Mouse (Mus musculus) E14TG2a.4 (cell line): ENCODE results near the gene Nfe2l2.

ENCODE experiments used
- H3K27me3 ChIP-seq: 2 replicates; pipeline ENCODE4 v1.6.1; 2014; ENCODE audit warnings: low read length, control low read depth; ENCODE audit not compliant: insufficient read depth
- H3K36me3 ChIP-seq: 2 replicates; pipeline ENCODE4 v1.6.1; 2014; ENCODE audit warnings: low read length, control low read depth; ENCODE audit not compliant: insufficient read depth
- H3K4me1 ChIP-seq: replicated peaks from 2 replicates; pipeline ENCODE4 v1.6.1; 2014; ENCODE audit warnings: low read depth, low read length, control low read depth
- H3K4me3 ChIP-seq: replicated peaks from 2 replicates; pipeline ENCODE4 v1.5.1; 2014; ENCODE audit warnings: mild to moderate bottlenecking, low read length
- H3K9me3 ChIP-seq: 2 replicates; pipeline ENCODE4 v1.6.1; 2014; ENCODE audit warnings: low read length, control low read depth
- CTCF ChIP-seq: conservative IDR thresholded peaks from 2 replicates; pipeline ENCODE4 v1.5.1; 2014; ENCODE audit warnings: low read length
- NANOG ChIP-seq: IDR thresholded peaks from 2 replicates; pipeline ENCODE4 v1.6.1; 2014; ENCODE audit warnings: borderline replicate concordance, low read length, mixed read lengths
- POU5F1 ChIP-seq: IDR thresholded peaks from 2 replicates; pipeline ENCODE4 v1.6.1; 2014; ENCODE audit warnings: low read length, borderline replicate concordance

Gene Nfe2l2

DNA sequence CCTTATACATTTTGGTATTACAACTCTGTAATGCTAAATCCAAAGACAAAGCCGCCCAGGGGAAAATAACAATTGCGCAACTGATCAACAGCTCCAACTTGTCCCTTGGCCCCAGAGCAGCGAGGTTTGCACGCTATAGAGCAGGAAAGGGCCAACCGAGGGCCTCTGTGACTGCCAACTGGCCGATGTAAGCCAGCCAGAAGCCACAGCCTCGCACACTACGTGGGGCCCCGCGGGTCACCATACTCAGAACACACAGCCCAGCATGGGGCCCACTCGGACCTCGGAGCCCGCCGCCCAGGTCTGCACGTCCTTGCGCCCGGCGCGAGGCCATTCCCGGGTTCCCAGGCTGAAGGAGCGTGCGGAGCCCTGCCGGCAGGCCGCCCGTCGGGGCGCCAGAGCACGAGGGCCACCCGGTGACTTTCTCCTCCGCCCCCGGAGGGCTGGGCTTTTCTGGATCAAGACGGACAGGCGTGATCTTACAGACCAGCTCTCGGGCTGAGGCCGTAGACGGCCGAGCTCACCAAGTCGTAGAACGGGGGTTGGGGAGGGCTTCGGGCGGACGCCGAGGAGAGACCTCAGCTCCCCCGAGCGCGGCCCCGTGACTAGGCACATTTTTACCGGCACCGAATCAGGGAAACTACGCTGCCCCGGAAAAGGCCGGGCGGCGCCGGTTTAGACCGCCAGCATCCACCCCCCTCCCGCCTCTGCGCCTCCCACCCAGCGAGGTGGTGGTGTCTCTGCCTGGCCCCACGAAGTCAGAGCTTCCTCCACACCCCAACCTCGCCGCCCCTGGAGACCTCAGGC lies 863 bp downstream of the Nfe2l2 start:
- TF ChIP-seq NANOG (no peak), CTCF (no peak), POU5F1 (no peak)
- Histone ChIP-seq H3K9me3 (no peaks in the 10 kb centered on the region), H3K36me3 (peaks cover 38% of the 10 kb centered on the region), H3K27me3 (no peaks in the 10 kb centered on the region), H3K4me1 (peaks cover 81% of the 10 kb centered on the region), H3K4me3 (peak overlapping the region; percentile 97)

DNA sequence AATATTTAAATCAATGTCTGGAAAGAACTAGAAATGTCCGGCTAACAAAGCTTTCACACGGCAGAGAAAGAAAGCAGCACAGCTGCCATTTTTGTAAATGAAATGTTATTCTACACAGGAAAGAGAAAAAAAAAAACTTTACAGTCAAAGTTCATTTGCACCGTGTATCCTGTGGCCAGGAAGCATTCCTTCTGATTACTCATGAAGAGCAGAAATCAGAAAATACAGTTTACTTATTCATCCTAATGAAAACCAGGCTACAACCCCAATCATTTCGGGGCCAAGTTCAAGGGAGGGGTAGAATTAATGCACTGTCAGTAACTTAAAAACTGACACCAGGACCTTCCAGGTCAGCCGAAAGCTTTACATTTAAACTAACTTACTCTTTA lies 1.9 kb downstream of the Nfe2l2 start:
- peaks cover 81% of the 10 kb centered on the region for H3K4me1 ChIP-seq
- peaks cover 39% of the 10 kb centered on the region for H3K36me3 ChIP-seq
- TF ChIP-seq NANOG (no peak), POU5F1 (no peak), CTCF (no peak)
- no peaks in the 10 kb centered on the region for H3K27me3 ChIP-seq
- H3K9me3 ChIP-seq: no peaks in the 10 kb centered on the region
- H3K4me3 ChIP-seq: peak overlapping the region; percentile 97

DNA sequence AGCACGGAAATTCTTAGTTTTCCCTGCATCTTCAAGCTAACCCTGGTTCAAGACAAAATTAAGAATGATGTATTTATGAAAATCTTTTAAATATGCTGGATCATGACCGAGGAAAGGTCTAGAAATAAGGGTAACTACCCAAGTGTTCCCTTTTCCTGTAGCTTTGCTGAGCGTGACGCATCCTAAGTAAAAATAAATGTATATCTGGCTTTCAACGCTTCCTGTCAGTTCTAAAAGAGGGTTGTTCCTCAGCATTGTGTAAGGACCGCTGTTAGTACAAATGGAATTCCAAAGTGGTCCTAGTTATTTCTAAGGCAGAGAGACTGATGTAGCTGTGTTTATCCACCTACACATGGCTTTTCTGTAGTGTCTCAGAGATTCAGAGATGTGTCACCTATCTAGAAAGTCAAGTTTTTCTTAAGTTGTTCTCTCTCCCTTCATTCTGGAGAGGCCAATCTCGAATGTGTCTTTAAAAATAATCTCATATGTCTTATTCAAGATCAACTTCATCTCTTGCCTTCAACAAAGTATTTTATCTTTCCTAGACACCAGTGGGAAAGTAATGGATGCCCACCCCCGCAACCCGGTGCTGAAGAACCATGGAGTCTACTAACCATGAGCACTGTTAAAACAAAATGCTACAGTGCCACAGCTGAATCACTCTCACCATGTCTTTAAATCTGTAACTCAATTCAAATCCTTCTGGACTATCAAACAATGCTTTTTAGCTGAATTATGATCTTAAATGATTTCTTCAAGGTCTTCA lies 2.4 kb downstream of the Nfe2l2 start:
- Histone ChIP-seq H3K36me3 (peaks cover 43% of the 10 kb centered on the region), H3K4me1 (peaks cover 81% of the 10 kb centered on the region), H3K9me3 (no peaks in the 10 kb centered on the region), H3K27me3 (no peaks in the 10 kb centered on the region), H3K4me3 (peak overlapping the region; percentile 97; the same call in 1 of the 2 replicates)
- TF ChIP-seq CTCF (no peak), NANOG (no peak), POU5F1 (no peak)

DNA sequence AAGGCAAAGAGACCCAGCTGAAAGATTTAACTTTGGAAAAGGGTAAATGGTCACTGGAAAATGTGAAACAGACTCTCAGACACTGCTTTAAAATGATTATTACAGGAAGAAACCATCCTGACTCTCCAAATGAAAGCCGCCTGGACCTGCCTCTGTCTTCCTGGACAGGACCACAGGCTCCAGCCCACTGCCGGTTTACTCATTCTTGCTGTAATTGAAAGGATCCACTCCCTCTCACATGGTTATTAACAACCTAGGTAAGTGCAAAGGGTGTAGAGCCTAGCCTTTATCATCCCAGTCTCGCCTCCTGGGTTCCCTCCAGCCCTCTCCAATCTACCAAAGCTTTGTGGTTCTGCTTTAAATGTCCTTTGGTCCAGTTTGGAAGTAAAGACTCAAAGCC lies 3.2 kb downstream of the Nfe2l2 start:
- TF ChIP-seq NANOG (no peak), CTCF (no peak), POU5F1 (no peak)
- Histone ChIP-seq H3K36me3 (peaks cover 51% of the 10 kb centered on the region), H3K9me3 (no peaks in the 10 kb centered on the region), H3K27me3 (no peaks in the 10 kb centered on the region), H3K4me1 (peaks cover 81% of the 10 kb centered on the region), H3K4me3 (no peak overlapping the region)

DNA sequence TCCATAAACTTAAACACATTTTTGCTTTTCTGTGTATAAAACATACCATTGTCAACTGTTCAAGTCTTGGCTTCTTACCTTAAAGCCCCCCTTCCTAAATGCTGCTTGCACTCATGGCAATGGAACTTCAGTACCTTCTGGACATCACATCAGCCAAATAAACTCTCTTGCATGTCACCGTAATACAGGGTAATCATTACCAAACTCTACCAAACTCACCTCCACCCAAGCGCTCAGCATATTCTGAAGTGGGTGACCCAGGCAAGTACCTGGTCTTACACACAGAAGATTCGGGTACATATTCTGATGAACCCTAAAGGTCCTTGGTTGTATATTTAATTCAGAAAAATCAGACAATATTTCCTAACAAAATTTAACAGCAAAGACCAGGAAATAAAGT lies 3.9 kb downstream of the Nfe2l2 start:
- H3K9me3 ChIP-seq: no peaks in the 10 kb centered on the region
- H3K4me1 ChIP-seq: peaks cover 82% of the 10 kb centered on the region
- TF ChIP-seq POU5F1: no peak
- no peak for TF ChIP-seq NANOG
- no peak for TF ChIP-seq CTCF
- no peak overlapping the region for H3K4me3 ChIP-seq
- H3K36me3 ChIP-seq: peaks cover 58% of the 10 kb centered on the region
- H3K27me3 ChIP-seq: no peaks in the 10 kb centered on the region

DNA sequence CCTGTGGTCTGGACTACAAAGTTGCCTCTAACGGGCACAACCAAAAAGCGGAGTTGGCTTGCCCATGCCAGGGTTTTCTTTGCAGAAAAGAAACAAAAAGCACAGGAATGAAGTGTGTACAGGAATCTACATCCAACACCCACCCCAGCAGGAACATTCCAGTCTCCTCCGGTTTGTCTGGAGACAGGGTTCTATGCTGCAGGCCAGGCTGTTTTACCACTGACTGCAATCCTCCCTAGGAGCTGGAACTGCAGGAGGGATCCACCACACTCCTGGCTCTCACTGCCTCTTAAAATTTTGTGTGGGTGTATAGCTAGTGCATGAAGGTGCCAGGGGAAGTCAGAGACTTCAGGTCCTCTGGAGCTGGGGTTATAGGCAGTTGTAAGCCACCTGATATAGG lies 5.6 kb downstream of the Nfe2l2 start:
- Histone ChIP-seq H3K9me3 (no peaks in the 10 kb centered on the region), H3K27me3 (no peaks in the 10 kb centered on the region), H3K36me3 (peaks cover 72% of the 10 kb centered on the region), H3K4me3 (peak overlapping the region; percentile 39), H3K4me1 (peaks cover 92% of the 10 kb centered on the region)
- no peak for TF ChIP-seq CTCF
- no peak for TF ChIP-seq NANOG
- TF ChIP-seq POU5F1: no peak

DNA sequence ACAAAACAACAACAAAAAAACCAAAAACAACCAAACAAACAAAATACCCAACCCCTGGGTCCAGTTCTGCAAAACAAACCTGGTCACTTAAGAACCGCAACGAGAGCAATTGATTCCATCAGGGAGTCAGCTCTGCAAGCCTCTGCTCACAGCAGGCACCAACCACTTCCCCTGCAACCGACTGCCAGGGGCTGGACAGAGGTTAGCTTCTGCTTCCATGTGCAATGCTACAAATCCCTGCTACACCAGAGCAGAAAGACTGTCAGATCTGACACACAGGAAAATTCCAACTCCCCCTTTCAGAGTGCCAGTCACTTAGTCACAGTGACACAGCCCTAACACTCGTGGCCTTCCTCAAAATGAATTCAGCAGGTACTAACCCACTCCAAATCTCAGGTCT lies 6.4 kb downstream of the Nfe2l2 start:
- Histone ChIP-seq H3K4me3 (0 out of 2 replicates have a peak overlapping the region, but pooled peaks have one; percentile 39), H3K36me3 (peaks cover 81% of the 10 kb centered on the region), H3K27me3 (no peaks in the 10 kb centered on the region), H3K4me1 (peaks cover 99% of the 10 kb centered on the region), H3K9me3 (no peaks in the 10 kb centered on the region)
- no peak for TF ChIP-seq POU5F1
- no peak for TF ChIP-seq NANOG
- no peak for TF ChIP-seq CTCF

DNA sequence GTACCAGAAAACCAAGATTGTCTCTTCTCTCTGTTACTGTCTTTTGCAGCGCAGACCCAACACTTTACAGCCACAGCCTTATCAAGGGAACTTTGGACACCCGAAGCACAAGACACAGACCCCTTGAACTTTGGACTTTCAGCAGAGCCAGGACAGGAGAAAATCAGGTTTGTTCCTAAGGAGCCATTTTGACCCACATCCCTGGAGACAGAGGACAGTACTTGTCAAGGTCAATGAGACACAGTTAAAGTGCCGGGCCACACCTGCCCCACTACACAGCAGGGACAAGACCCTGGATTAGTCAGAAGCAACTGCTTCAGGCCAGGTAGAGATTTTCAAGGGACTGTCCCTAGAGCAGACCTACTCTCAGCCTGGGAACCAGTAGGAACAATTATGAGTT lies 7.2 kb downstream of the Nfe2l2 start:
- Histone ChIP-seq H3K27me3 (no peaks in the 10 kb centered on the region), H3K36me3 (peaks cover 83% of the 10 kb centered on the region)
- TF ChIP-seq NANOG (no peak), POU5F1 (no peak), CTCF (no peak)

More for the DNA sequence above, 7.2 kb downstream of the Nfe2l2 start:
- no peaks in the 10 kb centered on the region for H3K9me3 ChIP-seq
- H3K4me3 ChIP-seq: peak overlapping the region; percentile 39; the same call in 1 of the 2 replicates
- peaks cover 99% of the 10 kb centered on the region for H3K4me1 ChIP-seq
